Mouse (Mus musculus) midbrain, embryonic 11.5 days (tissue): ENCODE measurements around the gene Dgat2. TPM values are rescaled to one million over a fixed set of nuclear protein-coding genes. Genes with fewer than 3 reads are reported as not detected.
A peak's percentile ranks its signal among the peaks of the same experiment; 100 is the strongest.

Experiments used
- ATAC-seq: fragments of 200-750 bp; cut with Nextera tagmentation; 2 replicates; pipeline ENCODE4 v1.8.0; 2017; ENCODE audit warnings: moderate TSS enrichment, moderate library complexity; ENCODE audit not compliant: low FRiP score
- DNase-seq: peaks from one replicate; pipeline ENCODE4 v3.0.0; 2015; ENCODE audit warnings: low spot score; ENCODE audit errors: missing footprints
- H3K27ac ChIP-seq: fragments of 300-500 bp; sonication (generic); 2 replicates; pipeline ENCODE4 v1.5.1; 2014; ENCODE audit warnings: low read depth, low read length
- H3K27me3 ChIP-seq: fragments of 300-500 bp; sonication (generic); 2 replicates; pipeline ENCODE4 v1.6.1; 2014; ENCODE audit warnings: mild to moderate bottlenecking, low read length, moderate library complexity, mixed read lengths; ENCODE audit not compliant: control insufficient read depth, insufficient read depth
- H3K36me3 ChIP-seq: fragments of 300-500 bp; sonication (generic); 2 replicates; pipeline ENCODE4 v1.6.1; 2014; ENCODE audit warnings: mild to moderate bottlenecking, low read length, moderate library complexity, mixed read lengths; ENCODE audit not compliant: control insufficient read depth, insufficient read depth
- H3K4me1 ChIP-seq: fragments of 300-500 bp; sonication (generic); 2 replicates; pipeline ENCODE4 v1.6.1; 2014; ENCODE audit warnings: low read length; ENCODE audit not compliant: control insufficient read depth, insufficient read depth
- H3K4me2 ChIP-seq: fragments of 300-500 bp; sonication (generic); 2 replicates; pipeline ENCODE4 v1.6.1; 2014; ENCODE audit warnings: mild to moderate bottlenecking, moderate library complexity
- H3K4me3 ChIP-seq: fragments of 300-500 bp; sonication (generic); 2 replicates; pipeline ENCODE4 v1.5.1; 2014; ENCODE audit warnings: low read depth, low read length
- H3K9ac ChIP-seq: fragments of 300-500 bp; sonication (generic); 2 replicates; pipeline ENCODE4 v1.6.1; 2014; ENCODE audit warnings: low read length
- H3K9me3 ChIP-seq: fragments of 300-500 bp; sonication (generic); 2 replicates; pipeline ENCODE4 v1.6.1; 2016; ENCODE audit warnings: low read length; ENCODE audit not compliant: control insufficient read depth
- WGBS: fragments of 180-500 bp; shearing (Covaris S2); extraction: QIAGEN DNeasy Blood & Tissue Kit; methylation state at CpG from one replicate; pipeline ENCODE4 v1.1.7; 2014; 5-methylcytosine and 5-hydroxymethylcytosine counted together
- polyA plus RNA-seq: library from polyadenylated mRNA; unstranded; fragments of >200 nt; fragmentation: Nextera tagmentation; extraction: Ambion mirVana; gene quantifications from 2 replicates; pipeline ENCODE4 v1.2.1, GENCODE M21; 2014

The Dgat2 gene
- polyA plus RNA-seq: 8.7 and 9.8 TPM in 2 replicates

DNA sequence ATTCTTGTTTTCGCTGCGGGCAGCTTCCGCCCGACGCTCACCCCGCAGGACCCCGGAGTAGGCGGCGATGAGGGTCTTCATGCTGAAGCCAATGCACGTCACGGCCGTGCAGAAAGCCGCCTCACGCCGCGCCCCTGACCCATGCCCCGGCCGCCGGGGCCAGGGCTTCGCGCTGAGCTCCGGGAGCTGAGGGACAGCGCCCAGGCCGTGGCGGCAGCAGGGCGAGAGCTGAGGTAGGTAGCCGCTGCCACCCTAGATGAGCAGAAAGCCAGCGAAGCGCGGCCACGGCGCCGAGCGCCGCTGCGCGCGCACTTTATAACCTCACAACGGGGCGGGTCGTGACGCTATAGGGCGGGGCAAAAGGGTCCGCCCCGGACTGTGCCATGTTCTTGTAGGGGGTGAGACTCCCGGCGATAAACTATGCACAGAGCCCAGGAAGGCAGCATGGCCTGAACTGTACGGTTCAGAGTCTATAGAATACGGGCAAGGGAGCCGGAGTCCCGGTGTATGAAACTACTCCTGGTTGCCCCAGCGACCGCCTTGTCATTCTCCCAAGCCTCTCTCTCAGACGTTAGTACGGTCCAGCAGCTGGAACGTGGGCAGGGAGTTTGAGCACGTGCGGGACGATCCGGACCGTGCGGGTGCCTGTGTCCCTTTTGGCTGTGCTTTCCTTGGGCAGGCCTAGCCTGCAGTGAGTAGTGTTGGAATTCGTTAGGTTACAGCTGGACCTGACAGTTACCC lies at the start of gene Dgat2:
Gene Dgat2 (minus strand): TSS at position 288 of the 741 bp plus-strand sequence.
- Histone ChIP-seq H3K9ac (peak within 1 kb of the TSS; percentile 58), H3K4me2 (peak within 1 kb of the TSS; percentile 79), H3K4me1 (no peaks in the 10 kb centered on the region; the same call in 1 of the 2 replicates), H3K4me3 (peak within 1 kb of the TSS; percentile 46), H3K27me3 (peaks cover 13% of the 10 kb centered on the region; the same call in 1 of the 2 replicates), H3K36me3 (no peaks in the 10 kb centered on the region), H3K27ac (no peak within 1 kb of the TSS; the same call in 1 of the 2 replicates), H3K9me3 (no peaks in the 10 kb centered on the region)
- under 1% methylated on average over 58 of the region's 63 CpGs for WGBS
- peak; percentile 99 for DNase-seq
- ATAC-seq: peak; percentile 94

- Histone ChIP-seq H3K36me3 (no peaks in the 10 kb centered on the region), H3K27me3 (no peaks in the 10 kb centered on the region), H3K4me1 (no peaks in the 10 kb centered on the region), H3K4me2 (no peak overlapping the region), H3K4me3 (no peak overlapping the region), H3K27ac (no peak overlapping the region), H3K9ac (no peak overlapping the region), H3K9me3 (no peaks in the 10 kb centered on the region)
- ATAC-seq: no peak; the same call in 1 of the 2 replicates
- DNase-seq: no peak
- 74% methylated on average over 7 of the region's 7 CpGs for WGBS
Observed at GRCm38 (mm10) chr7:99230061-99230747, 47.7 kb upstream of the Dgat2 start.

DNA sequence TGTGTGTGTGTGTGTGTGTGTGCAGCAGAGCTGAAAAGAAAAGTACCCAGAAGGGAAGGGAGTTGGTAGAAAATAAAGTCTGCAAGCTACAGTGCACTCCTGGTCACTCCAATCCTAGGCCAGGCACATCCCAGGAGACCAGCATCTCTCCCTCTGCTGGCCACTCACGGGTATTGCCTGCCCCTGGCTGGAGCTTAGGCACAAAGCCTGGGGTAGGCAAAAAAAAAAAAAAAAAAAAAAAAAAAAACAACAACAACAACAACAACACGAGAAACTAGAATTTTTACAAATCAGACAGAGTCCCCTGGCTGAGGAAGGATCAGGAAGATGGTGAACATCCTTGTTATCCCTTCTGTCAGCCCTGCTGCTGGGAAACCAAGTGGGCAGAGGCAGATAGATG lies 46.9 kb upstream of the Dgat2 start:
- Histone ChIP-seq H3K4me3 (no peak overlapping the region), H3K9me3 (no peaks in the 10 kb centered on the region), H3K36me3 (no peaks in the 10 kb centered on the region), H3K27me3 (no peaks in the 10 kb centered on the region), H3K4me1 (no peaks in the 10 kb centered on the region), H3K27ac (no peak overlapping the region), H3K4me2 (no peak overlapping the region), H3K9ac (no peak overlapping the region)
- DNase-seq: peak; percentile 87
- WGBS: 23% methylated on average over 2 of the region's 2 CpGs
- 0 out of 2 replicates have a peak, but pooled peaks have one; percentile 42 for ATAC-seq

- no peaks in the 10 kb centered on the region for H3K4me1 ChIP-seq
- H3K36me3 ChIP-seq: no peaks in the 10 kb centered on the region
- H3K9ac ChIP-seq: no peak overlapping the region
- 84% methylated on average over 8 of the region's 8 CpGs for WGBS
- no peak overlapping the region for H3K4me3 ChIP-seq
- H3K27ac ChIP-seq: no peak overlapping the region
- DNase-seq (no peak), ATAC-seq (no peak)
- H3K4me2 ChIP-seq: no peak overlapping the region
- H3K9me3 ChIP-seq: no peaks in the 10 kb centered on the region
- no peaks in the 10 kb centered on the region for H3K27me3 ChIP-seq
Observed at GRCm38 (mm10) chr7:99228825-99229224, 46.3 kb upstream of the Dgat2 start.

GRCm38 (mm10) chr7:99227267-99227666 lies 44.7 kb upstream of the Dgat2 start:
- ATAC-seq: no peak
- H3K4me3 ChIP-seq: no peak overlapping the region
- no peak overlapping the region for H3K9ac ChIP-seq
- H3K9me3 ChIP-seq: no peaks in the 10 kb centered on the region
- DNase-seq: no peak
- H3K4me1 ChIP-seq: no peaks in the 10 kb centered on the region
- H3K4me2 ChIP-seq: no peak overlapping the region
- no peak overlapping the region for H3K27ac ChIP-seq
- no peaks in the 10 kb centered on the region for H3K27me3 ChIP-seq
- 96% methylated on average over 4 of the region's 4 CpGs for WGBS
- no peaks in the 10 kb centered on the region for H3K36me3 ChIP-seq

GRCm38 (mm10) chr7:99226662-99227061 lies 44.1 kb upstream of the Dgat2 start:
- Histone ChIP-seq H3K4me1 (no peaks in the 10 kb centered on the region), H3K9ac (no peak overlapping the region), H3K9me3 (no peaks in the 10 kb centered on the region), H3K36me3 (no peaks in the 10 kb centered on the region), H3K4me3 (no peak overlapping the region), H3K27ac (no peak overlapping the region), H3K27me3 (no peaks in the 10 kb centered on the region), H3K4me2 (no peak overlapping the region)
- 95% methylated on average over 10 of the region's 10 CpGs for WGBS
- DNase-seq: no peak
- no peak for ATAC-seq

GRCm38 (mm10) chr7:99225421-99225820 lies 42.9 kb upstream of the Dgat2 start:
- Histone ChIP-seq H3K4me1 (no peaks in the 10 kb centered on the region), H3K27me3 (no peaks in the 10 kb centered on the region), H3K36me3 (no peaks in the 10 kb centered on the region), H3K4me3 (no peak overlapping the region), H3K4me2 (no peak overlapping the region), H3K9me3 (no peaks in the 10 kb centered on the region), H3K27ac (no peak overlapping the region), H3K9ac (no peak overlapping the region)
- DNase-seq (no peak), ATAC-seq (no peak)
- WGBS: 84% methylated on average over 6 of the region's 6 CpGs

- no peak for ATAC-seq
- no peak overlapping the region for H3K4me2 ChIP-seq
- WGBS: 40% methylated on average over 1 of the region's 1 CpGs
- H3K36me3 ChIP-seq: no peaks in the 10 kb centered on the region
- no peak overlapping the region for H3K27ac ChIP-seq
- no peaks in the 10 kb centered on the region for H3K9me3 ChIP-seq
- no peaks in the 10 kb centered on the region for H3K4me1 ChIP-seq
- H3K27me3 ChIP-seq: no peaks in the 10 kb centered on the region
- H3K4me3 ChIP-seq: no peak overlapping the region
- no peak for DNase-seq
- H3K9ac ChIP-seq: no peak overlapping the region
Observed at GRCm38 (mm10) chr7:99224648-99225190, 42.2 kb upstream of the Dgat2 start.

DNA sequence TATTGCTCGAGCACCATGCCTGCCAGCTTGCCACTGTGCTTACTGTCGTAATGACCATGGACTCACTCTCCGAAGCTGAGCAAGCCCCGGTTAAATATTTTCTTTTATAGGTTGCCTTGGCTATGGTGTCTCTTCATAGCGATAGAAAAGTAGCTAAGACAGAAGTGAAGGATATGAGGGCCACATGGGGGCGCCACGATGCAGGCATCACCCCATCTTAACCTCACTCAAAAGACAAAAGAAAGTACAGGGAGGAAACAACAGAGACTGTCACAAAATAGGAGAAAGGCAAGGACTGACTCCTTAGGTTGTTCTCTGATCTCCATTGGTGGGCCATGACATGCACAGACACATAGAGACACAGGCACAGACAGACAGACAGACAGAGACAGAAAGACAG lies 41.7 kb upstream of the Dgat2 start:
- WGBS: 64% methylated on average over 7 of the region's 7 CpGs
- Histone ChIP-seq H3K27ac (no peak overlapping the region), H3K27me3 (no peaks in the 10 kb centered on the region), H3K9ac (no peak overlapping the region), H3K4me2 (no peak overlapping the region), H3K9me3 (no peaks in the 10 kb centered on the region), H3K4me3 (no peak overlapping the region), H3K4me1 (no peaks in the 10 kb centered on the region), H3K36me3 (no peaks in the 10 kb centered on the region)
- DNase-seq (no peak), ATAC-seq (no peak)
